Comparison of ENCODE assay signal across 24 mouse cellular contexts in the genomic region with DNA sequence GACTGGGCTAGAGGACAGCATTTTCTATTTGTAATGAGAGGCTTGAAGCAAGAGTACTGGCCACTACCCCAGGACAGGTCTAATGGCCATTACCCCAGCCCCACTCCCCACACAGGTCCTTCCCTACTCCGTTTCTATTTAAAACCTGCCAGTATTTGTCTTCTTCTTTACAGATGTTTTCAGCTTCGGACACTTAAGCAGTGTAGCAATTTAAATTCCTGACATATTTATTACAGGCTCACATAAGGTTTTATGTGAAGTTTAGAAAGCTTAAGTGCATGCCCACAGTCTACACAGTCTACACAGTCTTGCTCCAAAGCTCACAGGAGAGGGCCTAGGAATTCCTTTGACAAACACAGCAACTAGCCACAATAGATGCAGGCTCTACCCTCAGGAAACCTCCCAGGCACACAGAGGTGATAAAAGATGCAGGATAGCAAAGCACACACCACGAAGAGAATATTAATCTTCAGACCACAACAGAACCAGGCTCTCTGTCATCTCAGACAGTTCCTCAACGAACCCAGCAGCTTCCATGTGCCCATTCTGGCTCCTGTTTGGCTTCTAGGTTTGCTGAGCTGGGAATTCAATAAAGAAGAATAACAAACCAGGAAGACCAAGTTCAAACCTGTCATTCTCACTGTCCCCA. TPM values are rescaled to one million over a fixed set of nuclear protein-coding genes. Genes with fewer than 3 reads are reported as not detected.
A peak's percentile ranks its signal among the peaks of the same experiment; 100 is the strongest.
DNase-seq lines count a peak whose midpoint lies in the region; ATAC-seq lines count a peak whose summit lies in the region.
"Had no signal": no experiment of that assay in that cellular context is flagged by ENCODE, and none has a peak within 500 bp of the region (broad histone marks: within the 10 kb centered on the region; RNA-seq: fewer than 3 reads in every experiment).

No protein-coding gene starts in this region.

- no peak for DNase-seq in heart, postnatal 14 days
- no peak for DNase-seq in heart, postnatal 36 days
- DNase-seq in lung, postnatal 4 days, result no peak
- peak; percentile 20 for DNase-seq in induced T-regulatory cell, adult 2 months (ENCODE audit: low read depth)
- DNase-seq in c-Kit-positive CD71-positive TER-119-positive erythroid progenitor cells, embryonic 14.5 days (ENCODE audit: low spot score), result no peak
- DNase-seq: adrenal gland, adult 8-10 months; adrenal gland, postnatal 25 days; cerebellum, adult 18-20 months; gastrocnemius, postnatal 25 days; heart, adult 18-20 months; heart, postnatal 4 days had no signal

- H3K27ac ChIP-seq in heart, embryonic 11.5 days (ENCODE audit: low read depth, low read length), result peak overlapping the region; percentile 59; the same call in 1 of the 2 replicates
- 0 out of 2 replicates have a peak overlapping the region, but pooled peaks have one; percentile 55 for H3K27ac ChIP-seq in heart, embryonic 15.5 days
- H3K27ac ChIP-seq in lung, embryonic 15.5 days, result 0 out of 2 replicates have a peak overlapping the region, but pooled peaks have one; percentile 61
- H3K27ac ChIP-seq: embryonic facial prominence, embryonic 13.5 days; forebrain, embryonic 12.5 days; forebrain, embryonic 15.5 days; hindbrain, embryonic 14.5 days; hindbrain, postnatal 0 days had no signal

- no peaks in the 10 kb centered on the region for H3K9me3 ChIP-seq in heart, embryonic 11.5 days (replicated peaks; ENCODE audit: control insufficient read depth, low read length)
- H3K9me3 ChIP-seq in heart, embryonic 15.5 days (replicated peaks), result no peaks in the 10 kb centered on the region
- no peaks in the 10 kb centered on the region for H3K9me3 ChIP-seq in lung, embryonic 15.5 days
- H3K9me3 ChIP-seq: embryonic facial prominence, embryonic 10.5 days; embryonic facial prominence, embryonic 13.5 days; forebrain, embryonic 12.5 days; forebrain, embryonic 15.5 days had no signal

- WGBS in heart, embryonic 11.5 days (ENCODE audit: insufficient replicate concordance), result 42% methylated on average over 4 of the region's 4 CpGs
- 32% methylated on average over 4 of the region's 4 CpGs for WGBS in heart, embryonic 15.5 days
- WGBS in lung, embryonic 15.5 days, result 25% methylated on average over 4 of the region's 4 CpGs

- intact Hi-C loops in heart, postnatal 14 days (cut with DNase I), result loop anchor here (5.0 kb wide), 1 partner anchor 45 kb away; no protein-coding TSS in a partner anchor
- intact Hi-C loops in heart, postnatal 36 days (cut with DNase I), result loop anchor here (5.0 kb wide), 2 partner anchors 65 to 150 kb away; no protein-coding TSS in a partner anchor

- H3K27me3 ChIP-seq in heart, embryonic 11.5 days (ENCODE audit: control insufficient read depth, insufficient read depth, low read length), result no peaks in the 10 kb centered on the region
- H3K27me3 ChIP-seq in heart, embryonic 15.5 days, result no peaks in the 10 kb centered on the region
- H3K27me3 ChIP-seq in lung, embryonic 15.5 days, result no peaks in the 10 kb centered on the region

- H3K9ac ChIP-seq in heart, embryonic 11.5 days (ENCODE audit: low read depth, low read length), result no peak overlapping the region
- no peak overlapping the region for H3K9ac ChIP-seq in heart, embryonic 15.5 days
- H3K9ac ChIP-seq in lung, embryonic 15.5 days, result no peak overlapping the region
- H3K9ac ChIP-seq: forebrain, embryonic 12.5 days; forebrain, embryonic 15.5 days; hindbrain, embryonic 14.5 days had no signal

- H3K4me1 ChIP-seq in heart, embryonic 11.5 days (ENCODE audit: control insufficient read depth, insufficient read depth, low read length), result peaks cover 12% of the 10 kb centered on the region
- H3K4me1 ChIP-seq in heart, embryonic 15.5 days (replicated peaks), result peaks cover 17% of the 10 kb centered on the region
- H3K4me1 ChIP-seq in lung, embryonic 15.5 days, result peaks cover 22% of the 10 kb centered on the region

- no peaks in the 10 kb centered on the region for H3K36me3 ChIP-seq in heart, embryonic 11.5 days (ENCODE audit: control insufficient read depth, insufficient read depth, low read length)
- H3K36me3 ChIP-seq in heart, embryonic 15.5 days, result no peaks in the 10 kb centered on the region
- no peaks in the 10 kb centered on the region for H3K36me3 ChIP-seq in lung, embryonic 15.5 days
- H3K36me3 ChIP-seq: embryonic facial prominence, embryonic 10.5 days; embryonic facial prominence, embryonic 13.5 days; forebrain, embryonic 12.5 days; forebrain, embryonic 15.5 days had no signal

- ATAC-seq in heart, embryonic 11.5 days (replicated peaks; ENCODE audit: insufficient number of reproducible peaks, low FRiP score, low TSS enrichment), result no peak
- no peak for ATAC-seq in heart, embryonic 15.5 days (replicated peaks; ENCODE audit: insufficient number of reproducible peaks, insufficient read depth, low FRiP score, low read depth)
- ATAC-seq in lung, embryonic 15.5 days (ENCODE audit: borderline replicate concordance, extremely low read depth, low FRiP score, low TSS enrichment), result no peak
- ATAC-seq: activated CD4-positive, CD25-positive, alpha-beta regulatory T cell, adult 4 months; CD4-positive, CD25-positive, alpha-beta regulatory T cell, adult 4 months; forebrain, embryonic 15.5 days; hindbrain, postnatal 0 days; intestine, postnatal 0 days had no signal

- no peak overlapping the region for H3K4me3 ChIP-seq in heart, embryonic 11.5 days (ENCODE audit: low read depth, low read length)
- no peak overlapping the region for H3K4me3 ChIP-seq in heart, embryonic 15.5 days
- H3K4me3 ChIP-seq in lung, embryonic 15.5 days, result no peak overlapping the region
- H3K4me3 ChIP-seq: erythroblast, embryonic 14.5 days; forebrain, embryonic 12.5 days; forebrain, embryonic 15.5 days had no signal

- H3K4me2 ChIP-seq in heart, embryonic 11.5 days, result no peak overlapping the region
- H3K4me2 ChIP-seq in heart, embryonic 15.5 days, result no peak overlapping the region
- H3K4me2 ChIP-seq in lung, embryonic 15.5 days, result no peak overlapping the region

RNA-seq across cellular contexts. Expression of gene Tnfaip3, which starts 1.5 kb away (rescaled TPM):
- 3.0 and 3.9 TPM in 2 replicates for polyA plus RNA-seq in heart, embryonic 11.5 days (2014; fragmentation: Nextera tagmentation; extraction: Ambion mirVana)
- total RNA-seq in heart, postnatal 14 days (2021), result 1 to 10 TPM; 2.4 to 4.9 TPM
- 2.4 and 3.5 TPM in 2 replicates for polyA plus RNA-seq in heart, embryonic 15.5 days (2015; fragmentation: Nextera tagmentation; extraction: Ambion mirVana)
- 1 to 10 TPM; 2.1 to 2.7 TPM for total RNA-seq in heart, postnatal 36 days (2021)
- 2.3 TPM in 2 replicates for polyA plus RNA-seq in lung, embryonic 15.5 days (2015; fragmentation: Nextera tagmentation; extraction: Ambion mirVana)
